8 mouse cellular contexts compared by ENCODE assay signal in the genomic region with DNA sequence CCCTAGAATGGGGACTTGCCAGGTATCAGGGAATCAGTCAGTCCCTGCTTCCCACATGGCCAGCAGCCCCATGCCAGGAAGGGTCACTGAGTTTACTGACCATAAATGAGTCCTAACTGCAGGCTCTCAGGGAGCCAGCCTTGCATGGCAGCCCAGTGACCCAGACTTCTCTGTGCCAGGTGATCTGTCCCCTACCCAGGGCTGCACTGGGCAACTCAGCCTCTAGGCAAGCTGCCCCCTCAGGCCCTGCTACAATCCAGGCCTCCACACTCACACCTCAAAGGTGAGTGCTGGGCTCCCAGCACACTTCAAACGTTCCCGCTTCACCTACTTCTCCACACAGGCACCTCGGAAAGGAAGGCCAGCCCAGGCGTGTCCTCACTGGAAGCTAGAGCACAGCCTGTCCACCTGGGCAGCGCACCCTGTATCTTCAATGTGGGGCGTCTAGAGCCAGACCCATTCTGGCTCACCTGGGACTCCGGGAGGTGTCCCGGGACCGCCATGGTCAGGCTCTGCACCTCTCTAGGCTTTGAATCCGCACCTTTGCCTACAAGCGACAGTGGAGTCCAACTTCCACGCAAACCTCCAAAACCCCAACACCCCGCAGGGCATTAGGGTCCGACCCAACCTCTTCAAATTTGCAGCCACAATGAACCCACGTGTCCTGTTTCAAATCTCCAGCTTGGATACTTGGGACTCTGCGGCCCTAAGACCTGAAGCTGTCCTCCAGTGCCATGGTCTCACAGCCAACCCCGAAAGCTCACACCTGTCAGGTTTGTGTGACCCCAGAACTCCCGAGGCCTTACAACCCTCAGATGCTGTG. TPM values are rescaled to one million over a fixed set of nuclear protein-coding genes. Genes with fewer than 3 reads are reported as not detected.
DNase-seq lines count a peak whose midpoint lies in the region; ATAC-seq and TF ChIP-seq lines count a peak whose summit lies in the region.
"Had no signal": no experiment of that assay in that cellular context is flagged by ENCODE, and none has a peak within 500 bp of the region (broad histone marks: within the 10 kb centered on the region; RNA-seq: fewer than 3 reads in every experiment).

No protein-coding gene starts in this region.

- no peaks in the 10 kb centered on the region for H3K9me3 ChIP-seq in lung, postnatal 0 days (ENCODE audit: low read length)
- H3K9me3 ChIP-seq in forebrain, embryonic 10.5 days = peaks cover 5% of the 10 kb centered on the region; the same call in 1 of the 2 replicates
- no peaks in the 10 kb centered on the region for H3K9me3 ChIP-seq in kidney, embryonic 15.5 days (replicated peaks)
- no peaks in the 10 kb centered on the region for H3K9me3 ChIP-seq in neural tube, embryonic 12.5 days

- no peaks in the 10 kb centered on the region for H3K36me3 ChIP-seq in lung, postnatal 0 days (ENCODE audit: insufficient read depth, low read length)
- H3K36me3 ChIP-seq in forebrain, embryonic 10.5 days (replicated peaks) = peaks cover 24% of the 10 kb centered on the region
- peaks cover 12% of the 10 kb centered on the region for H3K36me3 ChIP-seq in kidney, embryonic 15.5 days
- H3K36me3 ChIP-seq in neural tube, embryonic 12.5 days = peaks cover 9% of the 10 kb centered on the region

- DNase-seq in lung, postnatal 0 days (ENCODE audit: low spot score) = peak; percentile 4
- DNase-seq in lung, postnatal 10 days = no peak
- DNase-seq in forebrain, embryonic 10.5 days (ENCODE audit: extremely low spot score, low spot score) = no peak
- no peak for DNase-seq in yolk sac, embryonic 10.5 days (ENCODE audit: low spot score)
- DNase-seq in gastrocnemius, adult 8-10 months (ENCODE audit: low spot score in 2 of 2) = no peak

- H3K4me2 ChIP-seq in lung, postnatal 0 days (replicated peaks; ENCODE audit: low read depth, low read length) = peak overlapping the region; percentile 97
- H3K4me2 ChIP-seq in kidney, embryonic 15.5 days = peak overlapping the region; percentile 97
- peak overlapping the region; percentile 81 for H3K4me2 ChIP-seq in neural tube, embryonic 12.5 days (replicated peaks)

- 56% methylated on average over 18 of the region's 18 CpGs for WGBS in lung, postnatal 0 days
- WGBS in forebrain, embryonic 10.5 days = 66% methylated on average over 18 of the region's 18 CpGs
- WGBS in kidney, embryonic 15.5 days = 55% methylated on average over 18 of the region's 18 CpGs
- 68% methylated on average over 18 of the region's 18 CpGs for WGBS in neural tube, embryonic 12.5 days

- H3K4me1 ChIP-seq in lung, postnatal 0 days (ENCODE audit: insufficient read depth, low read depth, low read length) = peaks cover 8% of the 10 kb centered on the region; the same call in 1 of the 2 replicates
- peaks cover 83% of the 10 kb centered on the region for H3K4me1 ChIP-seq in forebrain, embryonic 10.5 days
- peaks cover 77% of the 10 kb centered on the region for H3K4me1 ChIP-seq in kidney, embryonic 15.5 days
- H3K4me1 ChIP-seq in neural tube, embryonic 12.5 days = peaks cover 73% of the 10 kb centered on the region

- ATAC-seq in lung, postnatal 0 days = no peak
- no peak for ATAC-seq in kidney, embryonic 15.5 days (replicated peaks; ENCODE audit: low FRiP score)
- ATAC-seq in neural tube, embryonic 12.5 days (ENCODE audit: low FRiP score, low read depth) = no peak

- H3K27ac ChIP-seq in lung, postnatal 0 days (ENCODE audit: low read length) = no peak overlapping the region
- H3K27ac ChIP-seq in forebrain, embryonic 10.5 days = peak overlapping the region; percentile 94
- H3K27ac ChIP-seq in kidney, embryonic 15.5 days = peak overlapping the region; percentile 100
- no peak overlapping the region for H3K27ac ChIP-seq in neural tube, embryonic 12.5 days

- no peak for TF ChIP-seq EP300 in lung, postnatal 0 days (IDR thresholded peaks at IDR 0.05)

- H3K9ac ChIP-seq in lung, postnatal 0 days (replicated peaks; ENCODE audit: low read depth) = no peak overlapping the region
- H3K9ac ChIP-seq in kidney, embryonic 15.5 days = peak overlapping the region; percentile 94
- H3K9ac ChIP-seq in neural tube, embryonic 12.5 days = peak overlapping the region; percentile 84

- H3K27me3 ChIP-seq in lung, postnatal 0 days (replicated peaks; ENCODE audit: insufficient read depth, low read length) = no peaks in the 10 kb centered on the region
- peaks cover 24% of the 10 kb centered on the region for H3K27me3 ChIP-seq in forebrain, embryonic 10.5 days (ENCODE audit: poor library complexity, severe bottlenecking)
- no peaks in the 10 kb centered on the region for H3K27me3 ChIP-seq in kidney, embryonic 15.5 days
- H3K27me3 ChIP-seq in neural tube, embryonic 12.5 days (replicated peaks) = no peaks in the 10 kb centered on the region

- peak overlapping the region; percentile 61; the same call in 1 of the 2 replicates for H3K4me3 ChIP-seq in lung, postnatal 0 days (ENCODE audit: low read depth, low read length)
- H3K4me3 ChIP-seq in forebrain, embryonic 10.5 days = peak overlapping the region; percentile 69
- peak overlapping the region; percentile 88 for H3K4me3 ChIP-seq in kidney, embryonic 15.5 days (replicated peaks)
- peak overlapping the region; percentile 82 for H3K4me3 ChIP-seq in neural tube, embryonic 12.5 days

- TF ChIP-seq CTCF in lung, postnatal 0 days (IDR thresholded peaks at IDR 0.05) = no peak

RNA-seq across cellular contexts. Expression of a gene that starts 1.7 kb away (rescaled TPM):
- 117 and 125 TPM in 2 replicates for polyA plus RNA-seq in lung, postnatal 0 days (2015; fragmentation: Nextera tagmentation; extraction: Ambion mirVana)
- polyA plus RNA-seq in forebrain, embryonic 10.5 days (2016; fragmentation: Nextera tagmentation; extraction: Ambion mirVana) = 74.4 and 84.1 TPM in 2 replicates
- 135 and 145 TPM in 2 replicates for polyA plus RNA-seq in kidney, embryonic 15.5 days (2015; fragmentation: Nextera tagmentation; extraction: Ambion mirVana)
- polyA plus RNA-seq in neural tube, embryonic 12.5 days (2016; fragmentation: Nextera tagmentation; extraction: Ambion mirVana) = 139 and 144 TPM in 2 replicates
- total RNA-seq in gastrocnemius, adult 8-10 months (2022) = 10 to 100 TPM in 3 of 4 experiments, 1 to 10 TPM in 1; 8.5 to 19.2 (median 10.4) TPM

RNA-seq across cellular contexts. Expression of a gene that starts 9.0 kb away (rescaled TPM):
- 4.2 TPM in 2 replicates for polyA plus RNA-seq in lung, postnatal 0 days (2015; fragmentation: Nextera tagmentation; extraction: Ambion mirVana)
- 0.49 and 0.87 TPM in 2 replicates for polyA plus RNA-seq in forebrain, embryonic 10.5 days (2016; fragmentation: Nextera tagmentation; extraction: Ambion mirVana)
- polyA plus RNA-seq in kidney, embryonic 15.5 days (2015; fragmentation: Nextera tagmentation; extraction: Ambion mirVana) = 2.5 TPM in 2 replicates
- 0.68 and 1.3 TPM in 2 replicates for polyA plus RNA-seq in neural tube, embryonic 12.5 days (2016; fragmentation: Nextera tagmentation; extraction: Ambion mirVana)
- under 1 TPM in 3 of 4 experiments, not detected in 1; 0.17 to 0.49 (median 0.22) TPM for total RNA-seq in gastrocnemius, adult 8-10 months (2022)

RNA-seq across cellular contexts. Expression of a gene that starts 12.8 kb away (rescaled TPM):
- polyA plus RNA-seq in lung, postnatal 0 days (2015; fragmentation: Nextera tagmentation; extraction: Ambion mirVana) = 49.1 and 57.8 TPM in 2 replicates
- polyA plus RNA-seq in forebrain, embryonic 10.5 days (2016; fragmentation: Nextera tagmentation; extraction: Ambion mirVana) = 166 and 170 TPM in 2 replicates
- polyA plus RNA-seq in kidney, embryonic 15.5 days (2015; fragmentation: Nextera tagmentation; extraction: Ambion mirVana) = 180 and 198 TPM in 2 replicates
- polyA plus RNA-seq in neural tube, embryonic 12.5 days (2016; fragmentation: Nextera tagmentation; extraction: Ambion mirVana) = 116 TPM in 2 replicates
- 1 to 10 TPM; 1.9 to 3.4 (median 2.4) TPM for total RNA-seq in gastrocnemius, adult 8-10 months (2022)

RNA-seq across cellular contexts. Expression of a gene that starts 25.3 kb away (rescaled TPM):
- 1.3 and 2.3 TPM in 2 replicates for polyA plus RNA-seq in lung, postnatal 0 days (2015; fragmentation: Nextera tagmentation; extraction: Ambion mirVana)
- not detected in 2 replicates for polyA plus RNA-seq in forebrain, embryonic 10.5 days (2016; fragmentation: Nextera tagmentation; extraction: Ambion mirVana)
- 0.46 and 0.77 TPM in 2 replicates for polyA plus RNA-seq in kidney, embryonic 15.5 days (2015; fragmentation: Nextera tagmentation; extraction: Ambion mirVana)
- 0.14 TPM in 1 of 2 replicates, not detected in the other for polyA plus RNA-seq in neural tube, embryonic 12.5 days (2016; fragmentation: Nextera tagmentation; extraction: Ambion mirVana)
- under 1 TPM in 1 of 4 experiments, not detected in 3; 0.24 TPM for total RNA-seq in gastrocnemius, adult 8-10 months (2022)
- total RNA-seq: common myeloid progenitor, adult 5-6 weeks had no signal

RNA-seq across cellular contexts. Expression of a gene that starts 53.2 kb away (rescaled TPM):
- polyA plus RNA-seq in lung, postnatal 0 days (2015; fragmentation: Nextera tagmentation; extraction: Ambion mirVana) = 32.9 and 34.4 TPM in 2 replicates
- polyA plus RNA-seq in forebrain, embryonic 10.5 days (2016; fragmentation: Nextera tagmentation; extraction: Ambion mirVana) = 40.5 and 49.3 TPM in 2 replicates
- polyA plus RNA-seq in kidney, embryonic 15.5 days (2015; fragmentation: Nextera tagmentation; extraction: Ambion mirVana) = 65.5 and 75.3 TPM in 2 replicates
- 181 and 188 TPM in 2 replicates for polyA plus RNA-seq in neural tube, embryonic 12.5 days (2016; fragmentation: Nextera tagmentation; extraction: Ambion mirVana)
- total RNA-seq in gastrocnemius, adult 8-10 months (2022) = 10 to 100 TPM; 13.6 to 19.0 (median 15.7) TPM

Comparison
In these comparisons a context has a peak if more than half of its experiments do, and no peak if none do; other contexts are left out.
1. H3K27ac ChIP-seq: peak in forebrain, embryonic 10.5 days (single experiment) and kidney, embryonic 15.5 days (single experiment); none in lung, postnatal 0 days (single experiment) and neural tube, embryonic 12.5 days (single experiment).
2. Peak in every context shown above with its lines, with median percentiles within 50 percentile points of each other: H3K4me2 ChIP-seq and H3K4me3 ChIP-seq.